Mouse (Mus musculus) R1 (cell line): Measurements from ENCODE around the gene Cilp2.

Source experiments
- DNase-seq: peaks from one replicate; pipeline ENCODE4 v3.0.0-alpha.2; 2018; ENCODE audit warnings: low read depth, low spot score

The Cilp2 gene

DNA sequence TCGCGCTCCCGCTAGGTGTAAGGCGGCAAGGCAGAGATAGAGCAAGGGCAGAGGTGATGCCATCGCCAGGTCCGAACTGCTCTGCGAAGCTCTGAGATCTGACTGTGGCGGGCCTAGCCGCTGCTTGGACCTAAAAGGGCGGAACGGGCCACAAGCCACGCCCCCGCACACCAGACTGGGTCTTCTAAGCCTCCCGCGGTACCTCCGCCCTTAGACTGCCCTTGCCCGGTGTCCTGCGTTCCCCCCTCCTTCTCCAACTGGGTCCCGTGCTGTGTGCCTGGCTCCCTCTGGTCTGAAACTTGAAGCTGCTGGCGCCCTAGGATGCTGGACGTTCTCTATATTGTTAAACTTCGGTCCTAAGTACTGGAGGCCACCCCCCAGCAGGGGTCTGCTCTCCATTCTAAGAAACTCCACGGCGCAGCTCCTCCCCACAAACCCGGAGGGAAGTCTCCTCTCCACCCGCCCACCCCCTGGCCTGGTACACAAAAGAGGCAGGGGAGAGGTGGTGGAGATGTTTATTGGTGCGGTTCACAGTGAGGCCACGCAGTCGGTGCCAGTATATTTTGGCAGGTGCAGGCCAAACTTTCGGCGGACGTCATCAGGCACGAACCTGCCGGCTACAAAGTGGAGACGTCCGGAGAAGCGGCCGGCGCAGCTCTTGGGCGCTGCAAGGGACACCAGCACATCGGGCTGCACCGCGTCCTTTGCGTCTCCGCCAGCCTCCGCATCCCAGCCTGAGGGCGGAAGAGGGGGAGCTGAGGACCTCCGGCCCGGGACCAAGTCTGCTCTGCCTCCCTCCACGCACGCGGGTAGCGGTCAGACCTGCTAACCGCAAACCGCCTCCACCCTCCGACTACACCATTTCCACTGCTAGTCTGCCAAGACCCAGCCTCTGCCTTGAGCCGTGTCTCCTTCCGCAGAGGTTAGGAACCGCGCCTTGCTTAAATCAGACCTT is at the start of gene Cilp2:
Gene Cilp2, minus strand, starts transcription at position 399 of the 955 bp plus-strand sequence.
- peak; percentile 85 for DNase-seq

- peak; percentile 99 for DNase-seq
Observed at GRCm38 (mm10) chr8:69936050-69936794, 48.7 kb upstream of the Cilp2 start.

DNA sequence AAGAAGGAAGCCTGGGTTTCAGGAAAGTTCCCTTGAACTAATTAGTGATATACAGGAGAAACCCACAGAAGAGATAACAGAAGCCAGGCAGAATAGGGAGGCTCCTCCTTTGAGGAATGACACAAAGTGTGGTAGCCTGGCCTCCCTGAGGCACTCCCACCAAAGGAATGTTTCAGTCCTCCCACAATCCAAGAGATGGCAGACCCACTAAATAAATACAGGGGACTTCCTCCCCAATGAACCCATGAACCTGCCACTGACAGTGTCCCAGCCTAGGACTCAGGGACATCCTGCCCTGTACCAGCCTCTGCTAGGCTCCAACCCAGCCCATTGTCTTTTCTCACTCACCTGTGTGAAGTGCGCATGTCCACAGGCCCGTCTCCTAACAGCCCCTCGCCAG is 47.9 kb upstream of the Cilp2 start:
- DNase-seq = peak; percentile 90

- DNase-seq = peak; percentile 74
Observed at GRCm38 (mm10) chr8:69934582-69934981, 47.1 kb upstream of the Cilp2 start.

DNA sequence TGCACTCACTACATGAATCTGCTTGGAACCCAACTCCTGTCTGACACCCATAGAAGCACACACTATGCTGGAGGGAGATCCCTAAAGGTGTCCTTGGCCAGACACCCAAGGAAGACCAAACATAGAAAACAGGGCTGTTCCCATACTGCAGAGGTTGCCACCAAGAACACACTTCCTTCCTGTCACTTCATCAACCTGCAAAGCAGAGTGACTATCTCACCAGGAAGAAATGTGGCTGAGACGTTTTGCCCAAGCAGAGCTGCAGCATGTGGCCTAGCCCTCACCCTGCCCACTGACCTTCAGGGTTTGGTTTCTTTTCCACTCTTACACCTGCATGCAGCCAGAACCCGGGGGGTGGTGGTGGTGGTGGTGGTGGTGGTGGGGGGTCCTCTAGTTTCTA is 46.3 kb upstream of the Cilp2 start:
- no peak for DNase-seq

- no peak for DNase-seq
Observed at GRCm38 (mm10) chr8:69926901-69927300, 39.4 kb upstream of the Cilp2 start.

- DNase-seq = no peak
Observed at GRCm38 (mm10) chr8:69923986-69924385, 36.5 kb upstream of the Cilp2 start.

- no peak for DNase-seq
Observed at GRCm38 (mm10) chr8:69921141-69921540, 33.7 kb upstream of the Cilp2 start.

GRCm38 (mm10) chr8:69919876-69920662 is 32.6 kb upstream of the Cilp2 start:
- peak; percentile 98 for DNase-seq

DNA sequence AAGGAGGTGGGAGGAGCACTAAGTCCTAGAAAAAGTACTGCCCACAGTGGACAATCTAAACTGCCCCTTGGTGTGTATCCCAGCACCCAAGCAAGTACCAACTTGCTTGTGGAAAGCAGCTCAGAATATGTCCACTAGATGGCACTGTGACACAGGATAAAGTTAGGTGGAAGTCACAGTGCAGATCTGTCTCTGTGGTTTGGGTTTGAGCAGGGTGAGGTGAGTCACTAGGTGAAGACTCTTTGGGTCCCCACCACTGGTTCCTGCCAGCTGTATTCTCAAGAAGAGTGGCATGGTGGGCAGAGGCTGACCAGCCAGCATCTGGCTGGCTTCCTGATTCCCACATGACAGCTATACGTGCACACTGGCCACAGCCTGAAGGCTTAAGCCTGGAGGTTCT is 31.5 kb upstream of the Cilp2 start:
- DNase-seq = peak; percentile 89

GRCm38 (mm10) chr8:69918506-69918905 is 31.0 kb upstream of the Cilp2 start:
- DNase-seq = no peak

GRCm38 (mm10) chr8:69915748-69916147 is 28.3 kb upstream of the Cilp2 start:
- peak; percentile 62 for DNase-seq

DNA sequence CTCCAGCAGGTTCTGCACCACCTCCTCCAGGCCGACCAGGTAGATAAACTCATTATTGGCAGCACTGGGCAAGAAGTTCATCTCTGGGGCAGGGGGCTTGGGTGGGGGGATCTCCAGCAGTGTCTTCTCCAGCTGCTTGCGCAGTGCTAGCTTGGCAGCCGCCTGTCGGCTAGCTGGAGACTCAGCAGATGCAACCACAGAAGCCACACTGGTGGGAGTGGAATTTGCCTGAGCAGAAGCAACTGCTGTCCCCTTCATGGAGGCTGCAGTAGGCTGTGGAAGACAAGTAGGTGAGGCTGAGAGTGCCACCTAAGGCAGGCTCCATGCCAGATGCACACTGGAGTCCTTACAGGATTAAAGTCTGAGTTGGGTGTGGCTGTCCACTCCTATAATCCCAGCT is 27.0 kb upstream of the Cilp2 start:
- DNase-seq = no peak

DNA sequence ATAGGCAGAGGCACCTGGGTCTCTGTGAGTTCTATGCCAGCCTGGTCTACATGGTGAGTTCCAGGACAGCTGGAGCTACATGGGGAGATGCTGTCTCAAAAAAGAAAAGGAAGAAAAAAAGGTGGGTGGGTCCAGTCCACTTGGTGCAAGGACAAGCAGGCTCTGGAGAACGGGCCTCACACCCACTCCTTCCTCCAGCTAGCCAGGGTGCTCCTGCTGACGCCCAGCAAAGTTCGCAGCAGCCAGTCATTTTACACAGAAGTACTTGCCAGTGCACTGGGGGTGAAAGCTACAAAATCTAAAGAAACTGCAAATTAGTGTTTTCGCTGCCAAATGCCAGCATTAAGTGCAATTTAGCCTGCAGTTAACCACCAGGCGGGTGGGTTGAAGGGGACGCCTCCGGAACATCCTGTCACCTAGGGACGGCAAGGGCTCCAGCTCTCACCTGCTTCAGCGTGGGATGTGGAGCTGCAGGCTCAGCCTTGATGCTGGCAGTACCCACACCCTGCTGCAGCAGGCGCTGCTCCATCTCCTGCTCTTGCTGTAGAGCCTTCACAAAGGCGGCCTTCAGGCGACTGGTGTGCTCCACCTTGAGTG is 25.1 kb upstream of the Cilp2 start:
- no peak for DNase-seq

- no peak for DNase-seq
Observed at GRCm38 (mm10) chr8:69911917-69912316, 24.4 kb upstream of the Cilp2 start.

GRCm38 (mm10) chr8:69907106-69907505 is 19.6 kb upstream of the Cilp2 start:
- no peak for DNase-seq

DNA sequence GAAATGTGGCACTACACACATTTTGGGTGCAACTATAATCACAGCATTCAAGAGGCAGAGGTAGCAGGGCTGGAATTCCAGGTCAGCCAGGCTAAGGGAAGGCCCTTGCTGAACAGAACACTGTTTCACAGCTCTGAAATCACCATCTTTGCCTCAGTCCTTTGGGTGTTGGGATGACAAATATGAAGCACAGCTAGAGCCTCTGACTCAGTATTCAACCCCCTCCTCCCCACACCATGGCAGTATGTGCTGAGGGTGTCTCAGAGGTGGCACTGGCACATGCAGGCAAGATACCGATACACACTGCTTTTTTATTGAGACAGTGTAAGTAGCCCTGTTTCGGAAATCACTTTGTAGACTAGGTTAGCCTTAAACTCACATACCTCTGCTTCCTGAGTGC is 18.8 kb upstream of the Cilp2 start:
- DNase-seq = no peak

DNA sequence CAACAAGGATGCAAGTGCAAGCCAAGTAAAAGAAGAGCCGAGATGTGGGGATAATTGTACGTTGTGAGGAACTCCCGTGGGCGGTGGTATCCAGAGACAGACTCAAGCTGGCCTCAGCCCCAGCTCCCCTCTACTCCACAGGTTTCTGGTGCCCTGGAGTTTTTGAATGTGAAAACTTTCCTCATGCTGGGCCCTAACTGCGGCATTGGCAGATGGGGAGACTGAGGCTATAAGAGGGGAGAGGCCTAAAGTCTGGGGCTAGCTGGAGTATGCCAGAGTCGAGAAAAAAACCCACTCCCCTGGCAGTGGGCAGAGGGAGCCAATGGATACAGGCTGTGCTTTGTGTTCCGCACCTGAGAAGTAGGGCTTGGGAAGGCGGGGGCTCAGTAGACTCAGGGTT is 16.6 kb upstream of the Cilp2 start:
- no peak for DNase-seq

DNA sequence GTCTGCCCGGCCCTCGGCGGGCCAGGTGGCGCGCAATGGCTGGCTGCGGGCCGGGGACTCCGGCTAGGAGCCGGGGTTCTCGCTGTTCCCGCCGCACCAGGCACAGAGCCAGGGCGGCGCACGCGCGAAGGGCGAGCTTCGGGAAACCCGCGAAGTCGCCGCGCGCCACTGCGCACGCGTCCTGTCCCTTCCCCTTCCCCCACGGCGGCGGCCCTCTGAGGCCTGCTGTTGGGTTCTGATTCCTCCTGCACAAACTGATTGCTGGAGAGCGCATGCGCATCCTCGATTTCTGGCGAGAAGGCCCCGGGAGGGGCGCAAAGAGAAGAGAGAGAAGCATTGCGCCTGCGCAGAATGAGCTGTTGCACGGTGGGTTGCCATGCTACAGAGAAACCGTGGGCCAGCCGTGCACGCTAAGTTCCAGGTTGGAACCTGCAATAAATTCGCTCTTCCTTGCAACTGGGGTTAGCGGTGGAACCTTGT is 15.6 kb upstream of the Cilp2 start:
- DNase-seq = peak; percentile 100

DNA sequence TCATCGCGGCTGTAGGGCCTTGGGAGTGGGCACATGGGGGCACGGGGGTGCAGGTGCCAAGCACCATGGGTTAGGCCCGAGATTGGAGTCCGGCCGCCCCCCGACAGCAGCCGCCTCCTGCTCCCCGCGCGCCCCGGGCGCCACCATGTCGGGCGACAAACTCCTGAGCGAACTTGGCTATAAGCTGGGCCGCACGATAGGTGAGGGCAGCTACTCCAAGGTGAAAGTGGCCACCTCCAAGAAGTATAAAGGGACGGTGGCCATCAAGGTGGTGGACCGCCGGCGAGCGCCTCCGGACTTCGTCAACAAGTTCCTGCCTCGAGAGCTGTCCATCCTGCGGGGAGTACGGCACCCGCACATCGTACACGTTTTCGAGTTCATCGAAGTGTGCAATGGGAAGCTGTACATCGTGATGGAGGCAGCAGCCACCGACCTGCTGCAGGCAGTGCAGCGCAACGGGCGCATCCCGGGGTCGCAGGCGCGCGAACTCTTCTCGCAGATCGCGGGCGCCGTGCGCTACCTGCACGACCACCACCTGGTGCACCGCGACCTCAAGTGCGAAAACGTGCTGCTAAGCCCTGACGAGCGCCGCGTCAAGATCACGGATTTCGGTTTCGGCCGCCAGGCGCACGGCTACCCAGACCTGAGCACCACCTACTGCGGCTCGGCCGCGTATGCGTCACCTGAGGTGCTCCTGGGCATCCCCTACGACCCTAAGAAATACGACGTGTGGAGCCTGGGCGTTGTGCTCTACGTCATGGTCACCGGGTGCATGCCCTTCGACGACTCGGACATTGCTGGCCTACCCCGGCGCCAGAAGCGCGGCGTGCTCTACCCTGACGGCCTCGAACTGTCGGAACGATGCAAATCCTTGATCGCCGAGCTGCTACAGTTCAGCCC is 14.9 kb upstream of the Cilp2 start, which contains the start of the genes Tssk6, Ndufa13 and Yjefn3:
Gene Tssk6, plus strand, starts transcription at position 22 of the 900 bp plus-strand sequence.
Gene Ndufa13, minus strand, starts transcription at position 396 of the 900 bp plus-strand sequence.
Gene Yjefn3, minus strand, starts transcription at position 550 of the 900 bp plus-strand sequence.
- peak; percentile 64 for DNase-seq
